Mouse (Mus musculus): ENCODE results near the gene Fads3.

Gene Fads3

GRCm38 (mm10) chr19:10106634-10107033, 65.3 kb downstream of the Fads3 start:
- no peak for DNase-seq (ENCODE audit: extremely low spot score, low read depth, low spot score)

GRCm38 (mm10) chr19:10107051-10107611, 65.8 kb downstream of the Fads3 start:
- DNase-seq (ENCODE audit: extremely low spot score, low read depth, low spot score) = no peak

- no peak for DNase-seq (ENCODE audit: extremely low spot score, low read depth, low spot score)
Measured at GRCm38 (mm10) chr19:10108129-10108528, 66.8 kb downstream of the Fads3 start.

GRCm38 (mm10) chr19:10108666-10109065, 67.3 kb downstream of the Fads3 start:
- no peak for DNase-seq (ENCODE audit: extremely low spot score, low read depth, low spot score)

Measured in hindlimb bud, embryonic 11.5 days (tissue).